Mouse (Mus musculus) gastrocnemius, postnatal 4 days (tissue): ENCODE measurements around the gene Rpl29. TPM values are rescaled to one million over a fixed set of nuclear protein-coding genes. Genes with fewer than 3 reads are reported as not detected.

ENCODE experiments used
- DNase-seq, 2 experiments: peaks; one replicate each; pipeline ENCODE4 v3.0.0; 2021 to 2022; ENCODE audit warnings: low spot score in 2 of 2, mixed read lengths in 2 of 2
- total RNA-seq, 2 experiments: library from RNA; stranded (reverse); gene quantifications; 2 replicates each; pipeline ENCODE4 v1.2.3; 2021

Gene Rpl29
- total RNA-seq, 2 experiments from 2014 or later: 526 to 599 TPM

DNA sequence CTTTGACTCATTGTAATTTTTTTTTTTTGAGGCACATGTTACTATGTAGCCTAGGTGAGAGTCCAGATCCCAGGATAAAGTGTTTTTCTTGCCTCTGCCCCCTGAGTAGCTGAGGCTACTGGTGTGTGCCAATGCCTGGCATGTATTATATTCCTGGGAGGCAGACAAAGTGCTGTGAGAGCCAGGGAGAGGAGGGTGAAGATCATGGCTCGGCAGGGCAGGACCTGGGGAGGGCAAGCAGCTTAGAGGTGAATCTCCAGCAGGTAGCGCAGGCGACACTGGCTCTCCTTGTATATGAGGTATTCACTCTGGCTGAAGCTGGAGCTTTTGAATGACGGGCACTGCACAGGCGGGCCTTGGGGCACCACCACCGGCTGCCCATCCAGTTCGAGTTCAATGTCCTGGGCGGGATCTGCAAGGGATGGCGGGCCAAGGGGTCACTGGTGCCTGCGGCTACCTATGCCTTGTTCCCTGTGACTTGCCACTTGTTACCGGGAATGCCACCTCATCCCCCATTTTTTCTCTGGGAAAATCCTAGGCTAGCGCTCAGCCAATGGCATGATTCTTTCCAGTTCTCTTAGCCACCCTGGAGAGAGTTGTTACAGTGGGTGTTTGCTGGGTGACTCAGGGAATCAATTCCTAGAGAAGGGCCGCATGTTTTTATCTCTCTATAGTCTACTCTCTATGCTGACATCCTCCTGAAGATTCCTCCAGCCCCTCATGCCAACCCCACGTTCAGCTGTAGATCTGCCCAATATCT is 41.9 kb downstream of the Rpl29 start:
- no peak for DNase-seq

DNA sequence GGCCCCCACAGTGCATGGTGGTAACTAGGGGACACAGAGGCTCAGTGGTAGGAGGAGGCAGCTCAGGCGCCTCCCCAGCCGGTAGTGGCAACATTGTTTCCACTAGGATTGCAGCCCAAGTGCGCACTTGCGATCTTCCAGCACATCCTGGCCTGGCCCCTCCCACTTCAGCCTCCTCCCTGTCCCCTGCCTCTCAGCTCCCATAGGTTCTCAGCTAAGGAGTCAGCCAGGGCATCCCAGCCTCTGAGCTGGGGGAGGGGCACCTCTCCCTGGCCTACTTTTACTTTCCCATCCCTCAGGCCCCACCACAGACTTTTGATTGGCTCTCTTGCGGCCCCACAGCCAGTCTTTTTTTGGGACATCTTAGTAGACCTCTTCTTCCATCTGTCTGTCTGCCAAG is 42.6 kb downstream of the Rpl29 start:
- peak in 1 of 2 experiments; percentile 63 for DNase-seq

DNA sequence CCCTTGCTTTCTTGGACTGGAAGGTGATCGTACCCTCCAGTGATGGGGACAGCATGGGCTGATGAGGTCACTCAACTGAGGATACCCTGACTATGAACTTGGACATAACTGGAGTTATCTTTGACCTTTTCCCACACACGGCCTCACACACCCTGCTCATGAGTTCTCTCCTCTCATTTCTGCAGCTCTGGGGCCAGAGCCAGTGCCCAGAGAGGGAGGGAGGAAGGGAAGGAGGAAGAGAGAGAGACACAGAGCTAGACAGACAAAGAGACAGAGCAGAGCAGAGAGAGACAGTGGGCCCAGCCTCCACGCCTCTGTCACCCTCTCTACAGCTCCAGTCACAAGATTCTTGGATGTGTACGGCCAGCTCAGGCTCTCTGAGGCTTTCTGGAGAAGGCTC is 43.1 kb downstream of the Rpl29 start:
- DNase-seq: no peak

DNA sequence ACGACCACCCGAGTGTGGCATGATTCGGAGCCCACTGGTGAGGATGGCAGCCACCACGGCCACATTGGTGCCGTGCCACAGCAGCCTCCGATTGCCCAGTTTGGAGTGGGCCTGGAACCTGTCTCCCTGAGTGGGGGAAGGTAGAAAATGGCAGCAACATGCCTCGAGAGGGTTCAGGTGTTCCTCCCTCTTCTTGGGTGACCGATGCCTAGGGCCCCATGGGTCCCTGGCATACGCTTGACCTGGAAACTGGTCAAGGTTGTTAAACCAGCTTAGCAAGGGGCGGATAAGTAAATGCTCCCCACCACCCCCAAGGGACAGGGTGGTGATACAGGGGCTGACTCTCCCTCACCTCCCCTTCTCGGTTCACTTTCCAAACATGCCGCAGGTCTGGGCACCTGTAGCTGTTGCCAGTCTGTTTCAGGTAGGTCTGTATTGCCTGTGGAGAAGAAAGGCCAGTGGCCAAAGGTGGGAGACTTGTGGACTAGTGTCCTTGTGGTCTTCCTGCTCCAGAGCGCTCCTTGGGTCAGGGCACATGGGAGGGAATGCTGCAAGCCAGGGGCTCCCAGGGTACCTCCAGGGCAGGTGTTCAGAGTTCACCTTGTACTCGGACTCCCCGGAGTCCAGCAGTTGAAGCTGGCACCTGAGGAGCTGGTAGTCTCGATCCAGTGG is 44.0 kb downstream of the Rpl29 start:
- DNase-seq: no peak

DNA sequence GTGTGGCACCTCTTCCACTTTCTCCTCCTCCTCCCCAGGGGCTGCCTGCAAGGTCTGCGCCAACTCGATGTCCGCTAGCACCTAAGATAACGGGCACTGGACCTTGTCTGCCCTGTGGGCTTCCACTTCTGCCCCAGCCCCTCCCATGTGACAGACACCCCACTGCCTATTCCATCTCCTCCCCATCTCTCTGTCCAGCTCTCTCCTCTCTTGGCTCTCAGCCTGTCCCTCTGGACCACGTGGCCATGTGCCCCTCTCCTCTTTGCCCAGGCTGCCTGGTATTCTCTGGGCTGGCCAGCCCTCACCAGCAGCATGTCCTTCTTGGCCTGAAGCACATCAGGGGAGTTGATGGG is 44.5 kb downstream of the Rpl29 start:
- DNase-seq: peak in 1 of 2 experiments; percentile 20

DNA sequence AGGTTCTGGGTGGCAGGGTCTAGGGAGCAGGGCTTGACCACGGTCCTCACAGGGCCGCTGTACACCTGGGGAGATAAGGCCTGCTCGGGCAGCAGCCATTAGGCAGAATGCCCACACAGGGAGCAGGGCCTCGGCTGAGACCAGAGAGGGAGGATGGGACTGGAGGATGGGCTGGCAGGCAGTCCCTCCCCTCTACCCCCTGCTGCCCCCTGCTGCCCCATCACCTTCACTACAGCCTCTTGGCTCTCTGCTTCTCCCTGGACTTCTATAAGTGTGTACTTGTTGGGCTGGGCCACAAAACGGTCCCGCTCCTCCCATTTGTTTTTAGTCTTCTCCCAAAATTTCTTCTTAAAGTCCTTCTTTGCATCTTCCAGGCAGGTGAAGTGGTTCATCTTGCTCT is 45.2 kb downstream of the Rpl29 start:
- DNase-seq: peak; percentile 47 to 73

DNA sequence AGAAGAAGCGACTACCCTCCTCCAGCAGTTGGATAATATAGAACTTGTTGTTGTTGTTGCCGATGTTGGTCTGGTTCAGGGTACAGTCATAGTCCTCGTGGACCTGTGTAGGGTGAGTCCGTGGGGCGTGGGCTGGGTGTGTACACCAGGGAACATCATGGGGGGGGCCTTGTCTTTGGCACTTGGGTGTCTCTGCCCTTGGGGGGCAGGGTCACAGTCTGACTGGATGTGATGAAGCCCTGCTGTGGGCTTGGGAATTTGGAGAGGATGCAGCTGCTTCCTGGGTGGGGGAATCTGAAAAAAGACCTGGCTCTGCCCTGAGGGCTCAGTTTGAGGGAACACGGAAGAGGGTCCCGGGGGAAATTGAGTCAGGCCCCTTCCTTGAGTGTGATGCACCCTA is 45.8 kb downstream of the Rpl29 start:
- peak; percentile 23 to 30 for DNase-seq

DNA sequence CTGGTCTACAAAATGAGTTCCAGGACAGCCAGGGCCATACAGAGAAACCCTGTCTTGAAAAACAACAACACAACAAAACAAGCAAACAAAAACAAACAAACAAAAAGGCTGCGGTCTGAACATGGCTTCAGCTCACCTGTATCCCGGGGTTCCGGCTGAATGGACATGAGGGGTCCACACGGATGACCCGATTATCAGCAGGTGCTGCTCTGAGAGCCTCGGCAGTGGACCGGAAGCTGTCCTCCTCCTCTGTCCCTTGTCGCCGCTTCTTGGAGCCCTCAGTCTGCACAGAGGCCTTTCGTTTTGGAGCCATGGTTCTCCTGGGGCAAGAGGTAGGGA is 46.4 kb downstream of the Rpl29 start, which contains the start of gene Rrp9:
Gene Rrp9, plus strand, starts transcription at position 301 of the 339 bp plus-strand sequence.
- DNase-seq: peak; percentile 14 to 16

DNA sequence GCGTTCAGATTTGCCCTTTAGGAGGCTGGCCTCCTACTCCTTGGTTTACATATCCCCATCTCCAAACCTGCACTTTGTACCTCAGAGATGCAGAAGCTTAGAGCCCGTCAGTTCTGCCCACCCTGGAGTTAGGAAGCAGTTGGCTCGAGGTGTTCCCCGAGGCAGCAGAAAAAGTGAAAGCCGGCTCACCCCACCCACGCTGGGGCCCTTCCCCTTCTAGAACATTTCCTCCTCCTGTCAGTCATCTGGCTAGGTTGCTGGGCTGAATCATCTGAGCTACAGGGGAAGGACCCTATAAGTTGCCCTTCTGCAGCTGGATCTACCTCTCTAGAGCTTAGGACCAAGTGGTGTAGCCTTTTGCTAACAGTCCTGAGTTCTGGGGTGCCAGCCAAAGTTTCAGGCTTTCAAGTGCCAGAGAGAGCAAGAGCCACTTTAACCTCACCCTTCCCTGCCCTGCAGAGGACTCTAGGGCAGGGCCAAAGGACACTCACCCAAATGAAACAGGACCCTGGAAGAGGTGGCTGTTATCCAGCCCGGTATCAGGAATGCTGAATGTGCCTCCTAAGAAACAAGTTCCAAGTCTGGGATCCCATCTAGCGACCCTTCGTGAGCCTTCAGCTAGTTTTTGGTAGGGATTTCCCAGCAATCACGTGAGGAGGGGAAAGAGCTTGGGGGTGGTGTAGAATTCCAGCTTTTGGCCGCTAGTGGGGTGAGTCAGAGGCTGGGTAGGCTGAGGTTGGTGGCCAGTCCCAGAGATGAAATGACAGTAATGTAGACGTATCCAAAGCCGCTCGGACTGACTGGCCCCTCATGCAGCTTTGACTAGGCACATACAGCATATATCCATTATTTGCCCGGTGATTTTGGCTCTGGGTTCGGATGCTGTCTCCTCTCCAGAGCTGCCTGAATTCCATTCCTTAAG is 47.0 kb downstream of the Rpl29 start:
- peak; percentile 43 to 75 for DNase-seq

DNA sequence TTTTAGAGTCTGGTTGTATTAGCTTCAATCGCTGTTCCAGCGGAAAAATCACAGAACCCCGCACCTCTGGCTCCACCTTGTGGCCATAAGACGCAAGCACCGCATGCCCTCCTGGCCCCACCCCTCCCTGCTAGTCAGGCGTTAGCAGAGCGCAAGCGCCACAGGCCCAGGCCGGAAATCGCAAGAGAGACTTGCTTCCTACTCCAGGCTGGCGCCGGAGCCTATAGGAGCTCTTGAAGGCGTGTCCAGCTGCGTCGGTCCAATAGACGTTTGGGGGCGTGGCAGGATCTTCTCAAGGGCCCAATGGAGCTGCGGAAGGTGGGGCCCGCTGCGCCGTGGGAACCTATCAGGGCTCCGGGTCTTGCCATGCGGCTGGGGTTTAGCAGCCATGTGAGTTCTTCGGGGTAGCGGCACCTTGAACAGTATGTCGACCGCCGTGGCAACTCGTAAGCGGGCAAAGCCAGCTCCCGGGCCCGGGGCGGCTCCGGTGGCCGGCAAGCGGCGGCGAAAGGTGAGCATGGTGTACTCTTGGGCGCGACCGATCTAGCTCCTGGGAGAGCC is 47.8 kb downstream of the Rpl29 start, which contains the start of gene Parp3:
Gene Parp3, minus strand, starts transcription at position 26 of the 561 bp plus-strand sequence.
- peak; percentile 93 to 98 for DNase-seq

DNA sequence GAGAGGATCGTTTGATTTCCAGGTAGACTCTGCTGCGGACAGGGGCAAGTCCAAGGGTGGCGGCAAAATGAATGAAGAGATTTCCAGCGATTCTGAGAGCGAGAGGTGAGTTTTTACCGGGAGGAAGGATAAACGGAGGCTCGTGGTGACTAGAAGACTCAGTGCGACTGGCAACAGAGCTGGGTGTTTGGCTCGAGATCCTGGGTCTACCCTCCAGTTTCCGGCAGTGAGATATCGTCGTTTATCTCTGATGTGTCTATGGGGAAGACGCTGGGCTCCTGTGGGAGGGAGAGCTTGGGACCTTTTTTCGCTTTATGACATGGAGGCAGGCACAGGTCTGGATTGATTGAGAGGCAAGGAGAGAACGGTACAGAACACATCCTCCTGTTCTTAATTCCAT is 48.4 kb downstream of the Rpl29 start:
- DNase-seq: peak in 1 of 2 experiments; percentile 13

DNA sequence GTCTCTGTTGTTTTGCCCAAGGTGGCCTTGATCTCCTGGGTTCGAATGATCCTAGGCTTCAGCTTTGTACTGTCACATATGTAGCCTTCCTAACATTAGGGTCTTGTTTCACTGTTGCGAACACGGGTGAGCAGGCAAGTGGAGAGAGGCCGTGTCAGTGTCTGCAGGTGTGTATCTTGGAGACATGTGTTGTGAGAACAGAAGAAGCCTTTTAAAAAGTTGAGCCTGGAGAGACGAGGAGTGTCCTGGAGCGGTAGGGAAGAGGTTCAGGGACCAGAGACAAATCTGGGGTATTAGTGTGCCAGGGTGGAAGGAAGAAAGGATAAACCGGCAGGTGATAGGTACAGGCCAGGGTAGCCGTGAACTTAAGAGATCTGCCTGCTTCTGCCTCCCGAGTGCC is 48.8 kb downstream of the Rpl29 start:
- peak in 1 of 2 experiments; percentile 12 for DNase-seq

DNA sequence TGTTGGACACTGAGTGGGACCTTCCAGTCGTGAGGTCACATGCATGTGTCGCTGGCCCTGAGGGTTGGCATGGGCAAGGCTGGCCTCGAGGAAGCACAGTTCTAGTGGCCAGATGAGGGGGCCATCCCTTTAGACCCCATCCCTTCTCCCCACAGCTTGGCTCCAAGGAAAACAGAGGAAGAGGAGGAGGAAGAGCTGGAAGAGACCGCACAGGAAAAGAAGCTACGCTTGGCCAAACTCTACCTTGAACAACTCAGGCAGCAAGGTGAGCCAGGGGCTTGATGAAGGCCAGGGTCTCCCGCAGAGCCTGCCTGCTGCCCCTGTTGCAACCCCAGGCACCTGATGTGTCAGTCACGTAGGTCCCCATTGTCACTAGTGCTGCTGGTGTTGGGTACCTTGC is 51.3 kb downstream of the Rpl29 start:
- DNase-seq: peak in 1 of 2 experiments; percentile 12

DNA sequence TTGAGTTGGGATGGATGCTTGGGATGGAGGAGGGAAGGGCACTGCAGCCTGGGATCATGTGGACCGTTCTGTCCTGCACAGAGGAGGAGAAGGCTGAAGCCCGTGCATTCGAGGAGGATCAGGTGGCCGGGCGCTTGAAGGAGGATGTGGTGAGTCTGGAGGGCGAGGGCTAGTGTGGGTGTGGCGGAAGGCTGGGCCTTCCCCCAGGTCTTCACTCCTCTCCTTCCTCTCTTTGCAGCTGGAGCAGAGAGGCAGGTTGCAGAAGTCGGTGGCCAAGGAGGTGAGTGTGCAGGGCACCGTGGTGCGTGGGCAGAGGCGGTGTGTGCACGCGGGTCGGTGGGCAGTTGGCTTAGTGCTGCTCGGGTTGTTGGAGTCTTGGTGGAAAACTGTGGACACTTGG is 51.8 kb downstream of the Rpl29 start:
- peak in 1 of 2 experiments; percentile 15 for DNase-seq

Other genes starting within 250 kb of the Rpl29 start
- gene Ppm1m, start 229.7 kb upstream of the Rpl29 start, total RNA-seq: 10 to 100 TPM; 16.7 to 20.8 TPM
- 100 to 1,000 TPM in 1 of 2 experiments, 10 to 100 TPM in 1; 92.7 to 105 TPM for gene Twf2, start 226.3 kb upstream of the Rpl29 start, total RNA-seq
- 1 to 10 TPM in 1 of 2 experiments, under 1 TPM in 1; 0.88 to 1.1 TPM for gene Tlr9, start 206.9 kb upstream of the Rpl29 start, total RNA-seq
- gene Alas1, start 180.8 kb upstream of the Rpl29 start, total RNA-seq: 100 to 1,000 TPM; 127 to 159 TPM
- 1 to 10 TPM; 5.4 to 5.8 TPM for gene Poc1a, start 148.4 kb upstream of the Rpl29 start, total RNA-seq
- 10 to 100 TPM; 23.9 to 25.5 TPM for gene Dusp7, start 60.8 kb upstream of the Rpl29 start, total RNA-seq
- gene Acy1, start 8.9 kb downstream of the Rpl29 start, total RNA-seq: 10 to 100 TPM; 13.4 to 13.5 TPM
- gene Abhd14b, start 18.0 kb downstream of the Rpl29 start, total RNA-seq: 10 to 100 TPM in 1 of 2 experiments, 1 to 10 TPM in 1; 8.8 to 10.3 TPM
- 10 to 100 TPM; 18.5 to 19.1 TPM for gene Abhd14a, start 18.2 kb downstream of the Rpl29 start, total RNA-seq
- 10 to 100 TPM; 83.6 to 84.9 TPM for gene Pcbp4, start 23.8 kb downstream of the Rpl29 start, total RNA-seq
- under 1 TPM; 0.44 to 0.65 TPM for gene Gpr62, start 36.5 kb downstream of the Rpl29 start, total RNA-seq
- gene Rrp9, start 46.5 kb downstream of the Rpl29 start, total RNA-seq: 10 to 100 TPM; 25.1 to 26.2 TPM
- gene Parp3, start 47.5 kb downstream of the Rpl29 start, total RNA-seq: 10 to 100 TPM; 26.4 to 28.1 TPM
- gene Iqcf1, start 70.5 kb downstream of the Rpl29 start, total RNA-seq: not detected
- gene Iqcf5, start 85.1 kb downstream of the Rpl29 start, total RNA-seq: not detected
- not detected for gene Iqcf3, start 132.2 kb downstream of the Rpl29 start, total RNA-seq
- not detected for gene Iqcf4, start 141.5 kb downstream of the Rpl29 start, total RNA-seq
- gene Iqcf6, start 197.1 kb downstream of the Rpl29 start, total RNA-seq: not detected
- not detected for gene Grm2, start 226.6 kb downstream of the Rpl29 start, total RNA-seq